Mouse (Mus musculus) megakaryocyte-erythroid progenitor cell, adult 5-6 weeks (primary cell): Measurements from ENCODE around the gene Selenbp2. TPM values are rescaled to one million over a fixed set of nuclear protein-coding genes. Genes with fewer than 3 reads are reported as not detected.
A peak's percentile ranks its signal among the peaks of the same experiment; 100 is the strongest.
"Not testable (repeated sequence)": the region's sequence is repeated elsewhere in the genome, so short reads cannot be mapped to it uniquely, and the experiment has no call there.

Source experiments
- ATAC-seq: replicated peaks from 2 replicates; pipeline ENCODE4 v1.8.0; 2016; ENCODE audit warnings: mild to moderate bottlenecking, inconsistent platforms; ENCODE audit not compliant: severe bottlenecking, poor library complexity, low FRiP score, low TSS enrichment
- total RNA-seq, 2 experiments: library from RNA; stranded (forward) in 1 of 2; stranded (reverse) in 1 of 2; fragments of 200-1000, 215-1000 nt in 1 of 2; fragments of >200 nt in 1 of 2; fragmentation: Nextera tagmentation in 1 of 2; gene quantifications; 2 replicates each; pipeline ENCODE4 v1.2.3; 2014 to 2017

The Selenbp2 gene
- 0.74 and 7.0 TPM in 2 replicates for total RNA-seq (2014; fragmentation: Nextera tagmentation)
- 1.1 TPM in 1 of 2 replicates, not detected in the other for total RNA-seq (2017)

GRCm38 (mm10) chr3:94693329-94693825 is at the start of gene Selenbp2:
TSS of gene Selenbp2 (plus strand) at chr3:94693556.
- no peak for ATAC-seq

DNA sequence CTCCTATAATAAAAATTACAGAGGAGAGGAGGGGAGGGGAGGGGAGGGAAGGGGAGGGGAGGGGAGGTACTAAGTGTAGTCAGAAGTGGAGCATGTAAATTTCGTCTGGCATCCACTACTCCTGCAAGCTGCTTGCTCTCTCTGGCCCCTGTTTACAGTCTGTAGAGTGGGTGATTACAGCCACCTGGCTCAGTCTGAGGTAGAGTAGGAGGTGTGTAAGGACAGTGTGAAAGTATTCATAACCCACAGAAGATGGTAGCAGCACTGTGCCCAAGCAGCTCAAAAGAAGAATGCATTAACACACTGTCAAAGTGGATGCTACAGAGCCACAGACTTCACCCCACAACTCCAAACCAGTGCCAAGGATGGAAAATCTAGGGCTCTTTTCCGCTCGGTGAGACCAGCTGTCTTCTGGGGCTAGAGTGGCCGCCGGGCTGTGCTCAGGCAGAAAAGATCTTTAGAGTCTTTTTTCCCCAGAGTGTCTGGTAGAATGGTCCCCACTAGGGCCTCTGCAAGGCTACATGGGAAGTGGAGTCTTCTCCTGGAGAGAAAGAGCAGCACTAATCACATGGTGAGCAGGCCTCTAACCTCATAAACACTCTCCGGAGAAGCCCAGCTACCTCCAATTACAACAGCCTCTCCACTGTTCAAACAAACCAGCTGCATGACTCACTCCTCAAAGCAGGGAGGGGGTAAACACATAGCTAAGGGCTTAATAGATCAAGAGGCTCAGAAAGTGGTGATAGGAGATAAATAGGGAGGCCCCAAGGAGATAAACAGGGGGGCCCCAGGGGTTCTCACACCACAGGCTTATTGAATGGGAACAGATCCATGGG is 44.4 kb upstream of the Selenbp2 start:
- ATAC-seq: peak; percentile 53

- ATAC-seq: no peak
Measured at GRCm38 (mm10) chr3:94650409-94650808, 42.9 kb upstream of the Selenbp2 start.

GRCm38 (mm10) chr3:94653967-94654366 is 39.4 kb upstream of the Selenbp2 start:
- ATAC-seq: not testable (repeated sequence)

DNA sequence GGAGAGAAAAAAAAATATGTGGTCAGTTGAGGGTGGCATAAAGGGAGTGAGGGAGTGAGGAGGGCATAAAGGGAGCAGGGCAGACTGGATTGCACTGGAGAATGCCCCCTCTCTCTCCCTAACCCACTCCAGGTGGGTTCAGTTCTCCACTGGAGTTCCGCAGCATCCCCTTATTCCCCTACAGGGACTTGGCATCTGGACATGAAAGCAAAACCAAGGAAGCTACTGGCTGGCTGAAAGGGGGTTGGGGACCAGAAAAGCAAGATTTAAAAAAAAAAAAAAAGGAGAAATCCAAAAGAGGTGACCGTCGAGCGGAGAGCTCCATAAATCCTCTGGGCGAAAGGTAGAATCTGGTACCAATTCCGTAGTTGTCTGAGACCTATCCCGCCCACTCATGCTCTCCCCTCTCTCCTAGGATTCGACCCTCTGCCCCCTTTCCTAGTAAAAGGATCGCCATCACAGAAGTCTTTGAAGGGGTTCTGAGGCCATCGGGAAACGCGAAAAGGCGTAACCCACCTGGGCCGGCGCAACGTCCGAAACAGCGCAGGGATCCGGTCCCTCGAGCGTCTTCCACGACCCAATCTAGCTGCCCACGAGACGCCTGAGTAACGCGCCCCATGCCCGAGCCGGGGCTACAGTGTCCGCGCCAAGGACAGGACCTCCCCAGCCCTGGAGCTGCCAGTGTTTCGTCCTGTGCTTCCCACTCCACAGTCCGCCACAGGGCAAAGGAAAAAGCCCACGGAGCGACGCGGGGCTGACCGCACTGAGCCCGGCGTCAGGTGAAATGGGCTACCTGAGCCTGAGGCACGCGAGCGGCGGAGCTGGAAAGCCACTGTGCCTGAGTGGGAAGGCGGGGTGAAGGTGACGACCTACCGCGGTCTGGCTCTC is 35.3 kb upstream of the Selenbp2 start:
- ATAC-seq: not testable (repeated sequence)

DNA sequence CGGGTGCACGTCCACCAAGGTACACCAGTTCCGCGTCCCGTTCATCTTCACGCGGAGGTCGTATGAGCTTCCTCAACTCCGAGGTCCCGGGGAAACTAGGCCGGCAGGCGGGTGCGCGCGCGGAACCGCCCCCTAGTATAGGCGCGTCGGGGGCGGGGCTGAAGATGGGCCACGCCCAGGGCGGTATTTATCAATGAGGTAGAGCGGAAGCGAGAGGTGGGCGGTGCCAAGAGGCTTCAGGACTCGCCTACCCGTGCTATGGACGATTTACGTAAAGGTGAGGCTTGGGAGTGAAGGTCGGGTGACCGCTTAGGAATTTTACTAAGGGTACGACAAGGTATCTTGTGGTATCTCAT is 34.6 kb upstream of the Selenbp2 start, which contains the start of gene Tuft1:
Tuft1 (minus strand) TSS at position 133 of the 356 bp plus-strand sequence.
- peak; percentile 93 for ATAC-seq

DNA sequence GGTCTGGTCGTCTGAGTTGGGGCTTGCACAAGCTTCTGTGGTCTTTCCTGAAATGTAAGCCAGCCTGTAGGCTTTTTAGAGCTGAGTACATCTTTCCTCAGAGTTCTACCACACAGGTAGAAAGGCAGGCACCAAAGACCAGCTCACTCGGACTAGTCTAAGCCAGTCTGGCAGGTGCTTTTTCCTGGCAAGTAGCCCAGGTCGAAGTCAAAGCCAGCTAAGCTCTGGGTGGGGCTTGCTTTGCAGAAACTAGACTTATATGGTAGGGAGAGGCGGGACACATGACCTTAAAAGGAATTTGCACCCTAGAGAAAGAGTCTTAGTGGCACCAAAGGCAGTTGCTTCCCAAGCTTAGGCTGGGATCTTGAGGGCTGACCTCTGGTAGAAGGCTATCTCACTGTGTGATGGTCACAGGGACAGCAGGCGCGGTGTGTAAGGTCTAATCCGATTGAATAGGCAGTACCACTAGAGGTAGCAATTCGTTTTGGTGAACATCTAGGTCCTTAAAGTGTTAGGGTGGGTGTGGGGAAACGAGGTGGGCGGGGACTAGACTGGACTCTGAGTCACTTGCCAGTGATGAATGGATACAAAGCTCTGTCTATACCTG is 34.1 kb upstream of the Selenbp2 start:
- peak; percentile 76 for ATAC-seq

GRCm38 (mm10) chr3:94660841-94661240 is 32.5 kb upstream of the Selenbp2 start:
- ATAC-seq: not testable (repeated sequence)

DNA sequence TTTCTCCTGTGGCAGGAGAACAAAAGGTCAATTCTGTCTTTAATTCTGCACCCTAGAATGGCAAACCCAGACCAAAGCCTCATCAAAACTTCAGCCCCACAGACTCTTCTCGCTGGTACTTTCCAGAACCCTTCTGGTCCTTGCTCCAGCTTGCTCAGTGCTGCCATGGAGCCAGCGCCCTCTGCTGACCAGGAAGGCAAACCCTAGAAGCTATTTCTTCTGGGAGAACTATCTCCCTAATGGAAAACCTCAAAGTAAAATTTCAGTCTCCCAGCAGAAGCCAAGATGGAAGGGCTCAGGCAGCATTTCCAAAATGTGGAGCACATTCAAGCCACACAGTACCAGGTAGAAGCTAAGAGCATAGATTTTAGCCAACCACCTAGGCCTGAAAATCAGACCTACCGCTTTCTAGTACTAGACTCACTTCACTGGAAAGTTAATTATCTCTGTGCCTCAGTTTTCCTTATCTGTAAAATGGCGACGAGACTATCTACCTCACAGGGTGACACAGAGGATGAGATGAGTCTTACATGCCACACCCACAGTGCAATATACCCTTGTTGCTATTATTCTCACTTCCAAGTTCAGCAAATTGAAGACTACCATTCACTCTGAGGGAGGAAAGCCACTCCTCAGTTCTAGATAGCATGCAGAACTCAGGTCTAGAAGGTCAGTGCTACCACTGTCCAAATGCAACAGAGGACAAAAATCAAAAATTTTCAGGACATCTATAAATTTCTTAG is 28.1 kb upstream of the Selenbp2 start:
- 0 out of 2 replicates have a peak, but pooled peaks have one; percentile 43 for ATAC-seq

GRCm38 (mm10) chr3:94665896-94666295 is 27.5 kb upstream of the Selenbp2 start:
- ATAC-seq: peak; percentile 86

GRCm38 (mm10) chr3:94675101-94675500 is 18.3 kb upstream of the Selenbp2 start:
- not testable (repeated sequence) for ATAC-seq

- ATAC-seq: no peak
Measured at GRCm38 (mm10) chr3:94679351-94679841, 14.0 kb upstream of the Selenbp2 start.

DNA sequence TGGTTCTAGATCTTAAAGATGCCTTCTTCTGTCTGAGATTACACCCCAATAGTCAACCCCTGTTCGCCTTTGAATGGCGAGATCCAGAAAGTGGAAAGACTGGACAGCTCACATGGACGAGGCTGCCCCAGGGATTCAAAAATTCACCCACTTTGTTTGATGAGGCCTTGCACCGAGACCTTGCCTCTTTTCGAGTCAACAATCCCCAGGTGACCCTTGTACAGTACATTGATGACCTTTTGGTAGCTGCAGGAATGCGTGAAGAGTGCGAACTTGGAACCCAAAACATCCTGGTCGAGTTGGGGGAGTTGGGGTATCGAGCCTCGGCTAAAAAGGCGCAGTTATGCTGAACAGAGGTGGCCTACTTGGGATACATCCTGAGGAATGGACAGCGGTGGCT is 13.3 kb upstream of the Selenbp2 start:
- ATAC-seq: not testable (repeated sequence)

DNA sequence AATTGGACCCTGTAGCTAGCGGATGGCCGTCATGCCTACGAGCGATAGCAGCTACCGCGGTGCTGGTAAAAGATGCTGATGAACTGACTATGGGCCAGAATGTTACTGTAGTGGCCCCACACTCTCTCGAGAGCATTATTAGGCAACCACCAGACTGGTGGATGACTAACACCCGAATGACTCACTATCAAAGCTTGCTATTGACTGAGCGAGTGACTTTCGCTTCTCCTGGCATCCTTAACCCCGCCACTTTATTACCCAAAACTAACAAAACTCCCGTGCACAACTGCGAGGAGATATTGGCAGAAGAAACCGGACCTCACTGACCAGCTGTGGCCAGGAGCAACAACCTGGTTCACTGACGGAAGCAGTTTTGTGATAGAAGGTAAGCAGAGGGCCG is 12.6 kb upstream of the Selenbp2 start:
- no peak for ATAC-seq

DNA sequence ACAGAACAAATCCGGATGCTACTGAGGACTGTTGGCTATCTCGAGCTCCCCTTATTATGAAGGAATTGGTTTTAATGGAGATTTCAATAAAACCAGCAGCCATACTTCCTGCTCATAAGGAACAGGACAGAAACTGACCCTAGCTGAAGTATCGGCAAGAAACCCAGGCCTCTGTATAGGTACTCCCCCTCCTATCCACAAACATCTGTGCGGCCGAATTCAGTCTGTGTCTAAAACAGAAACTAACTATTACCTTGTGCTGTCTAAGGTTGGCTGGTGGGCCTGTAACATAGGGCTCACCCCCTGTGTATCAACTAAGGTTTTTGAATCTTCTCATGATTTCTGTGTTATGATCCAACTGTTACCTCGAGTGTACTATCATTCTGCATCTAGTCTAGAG is 9.7 kb upstream of the Selenbp2 start:
- no peak for ATAC-seq

DNA sequence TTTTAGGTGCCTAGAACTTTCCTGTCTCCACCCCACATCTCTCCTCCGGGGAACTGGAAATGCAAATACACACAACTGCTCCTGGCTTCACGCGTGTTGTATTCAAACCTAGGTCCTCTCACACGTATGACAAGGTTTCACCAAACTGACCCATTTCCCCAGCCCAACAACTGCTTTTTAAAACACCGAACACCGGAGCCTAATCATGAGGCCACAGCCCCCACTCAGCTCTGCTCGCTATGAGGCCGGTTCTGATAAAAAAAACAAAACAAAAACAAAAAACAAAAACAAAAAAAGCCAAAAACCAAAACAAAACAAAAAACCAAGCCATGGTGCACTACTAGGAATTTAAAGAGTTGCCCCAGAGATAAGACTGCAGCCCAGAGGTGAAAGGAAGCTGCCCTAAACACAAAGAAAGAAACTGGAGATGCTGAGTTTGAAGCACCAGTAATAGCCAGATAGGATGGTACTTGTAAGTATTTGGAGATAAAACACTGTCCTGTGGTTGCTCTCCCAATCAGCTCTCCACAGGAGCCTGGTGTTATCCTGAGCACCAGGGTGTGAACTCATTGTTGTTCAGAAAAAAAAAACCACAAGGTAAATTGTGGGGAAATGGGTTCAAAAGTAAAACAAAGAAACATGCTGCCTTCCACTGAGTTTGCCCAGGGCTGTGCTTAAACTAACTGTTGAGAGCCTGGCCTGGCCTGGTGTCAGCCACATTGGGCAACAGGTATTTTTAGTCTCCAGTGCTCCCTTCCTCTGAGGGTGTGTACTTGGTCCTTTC is 7.2 kb upstream of the Selenbp2 start:
- ATAC-seq: peak; percentile 95

DNA sequence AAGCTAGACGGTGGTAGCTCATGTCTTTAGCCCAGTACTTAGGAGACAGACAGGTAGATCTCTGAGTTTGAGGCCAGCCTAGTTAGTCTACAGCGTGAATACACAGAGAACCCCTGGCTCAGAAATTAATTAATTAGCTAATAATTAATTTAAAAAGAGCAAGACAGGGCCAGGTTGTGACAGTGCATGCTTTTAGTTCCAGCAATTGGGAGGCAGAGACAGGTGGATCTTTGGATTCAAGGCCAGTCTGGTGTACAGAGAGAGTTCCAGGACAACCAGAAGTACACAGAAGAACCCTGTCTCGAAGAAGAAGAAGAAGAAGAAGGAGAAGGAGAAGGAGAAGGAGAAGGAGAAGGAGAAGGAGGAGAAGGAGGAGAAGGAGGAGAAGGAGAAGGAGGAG is 4.7 kb upstream of the Selenbp2 start:
- ATAC-seq: not testable (repeated sequence)

- ATAC-seq: not testable (repeated sequence)
Measured at GRCm38 (mm10) chr3:94689195-94689594, 4.2 kb upstream of the Selenbp2 start.
